Mouse (Mus musculus): ENCODE measurements around the gene 1810055G02Rik.

- TF ChIP-seq POLR2A (IDR thresholded peaks at IDR 0.05; ENCODE audit: control insufficient read depth in 1 of 2, insufficient read depth in 1 of 2, low read depth in 1 of 2, low read length in 2 of 2, poor library complexity in 1 of 2) (no peak), SMC3 (IDR thresholded peaks at IDR 0.05; ENCODE audit: low read depth, low read length) (no peak), CTCF (IDR thresholded peaks at IDR 0.05 in 2 of 3, conservative IDR thresholded peaks at IDR 0.05 in 1 of 3; ENCODE audit: control insufficient read depth in 1 of 3, insufficient read depth in 1 of 3, low read depth in 2 of 3, low read length in 3 of 3, poor library complexity in 1 of 3, severe bottlenecking in 1 of 3) (no peak), BHLHE40 (IDR thresholded peaks at IDR 0.05; ENCODE audit: borderline replicate concordance, low read depth, low read length) (no peak), ZMIZ1 (IDR thresholded peaks at IDR 0.05; ENCODE audit: low read depth, low read length) (no peak), ZC3H11A (IDR thresholded peaks at IDR 0.05; ENCODE audit: low read depth, low read length) (no peak), EP300 (IDR thresholded peaks at IDR 0.05; ENCODE audit: low read depth in 1 of 2, low read length in 2 of 2) (no peak), HCFC1 (IDR thresholded peaks at IDR 0.05; ENCODE audit: low read depth, low read length) (no peak), NELFE (IDR thresholded peaks at IDR 0.05; ENCODE audit: low read depth, low read length) (no peak), NRF1 (IDR thresholded peaks at IDR 0.05; ENCODE audit: insufficient read depth, low read depth, low read length, poor library complexity, severe bottlenecking) (no peak), USF1 (IDR thresholded peaks at IDR 0.05; ENCODE audit: low read depth, low read length) (no peak)
Measured at GRCm38 (mm10) chr19:3743851-3744512, 35.9 kb downstream of the 1810055G02Rik start.
